Comparison of ENCODE assay signal across 20 mouse cellular contexts in genomic region chr5:96635146-96635862, GRCm38 (mm10).
DNase-seq lines count a peak whose midpoint lies in the region; ATAC-seq lines count a peak whose summit lies in the region.
"Had no signal": no experiment of that assay in that cellular context is flagged by ENCODE, and none has a peak within 500 bp of the region (broad histone marks: within the 10 kb centered on the region; RNA-seq: fewer than 3 reads in every experiment).

No protein-coding gene starts in this region.

- H3K4me2 ChIP-seq in heart, embryonic 12.5 days: no peak overlapping the region
- no peak overlapping the region for H3K4me2 ChIP-seq in midbrain, embryonic 13.5 days (replicated peaks)
- no peak overlapping the region for H3K4me2 ChIP-seq in midbrain, embryonic 14.5 days (ENCODE audit: low read length)
- H3K4me2 ChIP-seq in forebrain, embryonic 15.5 days (replicated peaks): no peak overlapping the region
- H3K4me2 ChIP-seq in neural tube, embryonic 14.5 days (ENCODE audit: low read depth, low read length): no peak overlapping the region
- no peak overlapping the region for H3K4me2 ChIP-seq in intestine, embryonic 16.5 days (ENCODE audit: low read depth, low read length)
- H3K4me2 ChIP-seq: embryonic facial prominence, embryonic 12.5 days; limb, embryonic 12.5 days; liver, embryonic 11.5 days; neural tube, embryonic 12.5 days; stomach, embryonic 15.5 days had no signal

- no peaks in the 10 kb centered on the region for H3K9me3 ChIP-seq in heart, embryonic 12.5 days (replicated peaks)
- no peaks in the 10 kb centered on the region for H3K9me3 ChIP-seq in midbrain, embryonic 13.5 days
- no peaks in the 10 kb centered on the region for H3K9me3 ChIP-seq in midbrain, embryonic 14.5 days (ENCODE audit: control insufficient read depth, low read length)
- no peaks in the 10 kb centered on the region for H3K9me3 ChIP-seq in forebrain, embryonic 15.5 days
- H3K9me3 ChIP-seq in neural tube, embryonic 14.5 days (ENCODE audit: control insufficient read depth, low read length): no peaks in the 10 kb centered on the region
- no peaks in the 10 kb centered on the region for H3K9me3 ChIP-seq in intestine, embryonic 16.5 days (ENCODE audit: control insufficient read depth, low read length)
- H3K9me3 ChIP-seq: embryonic facial prominence, embryonic 12.5 days; heart, embryonic 10.5 days; limb, embryonic 12.5 days; megakaryocyte, embryonic 14.5 days; neural tube, embryonic 12.5 days; stomach, embryonic 15.5 days had no signal

- peaks cover 4% of the 10 kb centered on the region for H3K4me1 ChIP-seq in heart, embryonic 12.5 days (replicated peaks)
- no peaks in the 10 kb centered on the region for H3K4me1 ChIP-seq in midbrain, embryonic 13.5 days (replicated peaks)
- H3K4me1 ChIP-seq in midbrain, embryonic 14.5 days (ENCODE audit: control insufficient read depth, insufficient read depth, low read length): no peaks in the 10 kb centered on the region; the same call in 1 of the 2 replicates
- no peaks in the 10 kb centered on the region for H3K4me1 ChIP-seq in forebrain, embryonic 15.5 days
- H3K4me1 ChIP-seq in neural tube, embryonic 14.5 days (ENCODE audit: control insufficient read depth, insufficient read depth, low read length): 0 out of 2 replicates have a peak, but pooled peaks cover 3% of the 10 kb centered on the region
- H3K4me1 ChIP-seq in intestine, embryonic 16.5 days (ENCODE audit: control insufficient read depth, insufficient read depth, low read length): no peaks in the 10 kb centered on the region
- H3K4me1 ChIP-seq: embryonic facial prominence, embryonic 12.5 days; limb, embryonic 12.5 days; megakaryocyte, embryonic 14.5 days; neural tube, embryonic 12.5 days; stomach, embryonic 15.5 days had no signal

- no peak overlapping the region for H3K27ac ChIP-seq in heart, embryonic 12.5 days (ENCODE audit: poor library complexity, severe bottlenecking)
- H3K27ac ChIP-seq in midbrain, embryonic 13.5 days: no peak overlapping the region
- no peak overlapping the region for H3K27ac ChIP-seq in midbrain, embryonic 14.5 days (replicated peaks; ENCODE audit: low read depth, low read length)
- H3K27ac ChIP-seq in forebrain, embryonic 15.5 days (replicated peaks): no peak overlapping the region
- no peak overlapping the region for H3K27ac ChIP-seq in neural tube, embryonic 14.5 days (ENCODE audit: low read depth, low read length)
- no peak overlapping the region for H3K27ac ChIP-seq in intestine, embryonic 16.5 days (ENCODE audit: low read length)
- H3K27ac ChIP-seq: embryonic facial prominence, embryonic 12.5 days; gastrocnemius, adult 2 months; heart, embryonic 10.5 days; limb, embryonic 12.5 days; neural tube, embryonic 12.5 days; stomach, embryonic 15.5 days had no signal

- DNase-seq in heart, adult 11 months: peak; percentile 36
- DNase-seq in midbrain, embryonic 14.5 days: no peak
- DNase-seq: kidney, postnatal 25 days; liver, postnatal 0 days; right cerebral cortex, adult 18-20 months; thymus, postnatal 25 days had no signal

- no peak overlapping the region for H3K9ac ChIP-seq in heart, embryonic 12.5 days
- no peak overlapping the region for H3K9ac ChIP-seq in midbrain, embryonic 13.5 days (replicated peaks)
- no peak overlapping the region for H3K9ac ChIP-seq in midbrain, embryonic 14.5 days (replicated peaks; ENCODE audit: low read length)
- H3K9ac ChIP-seq in forebrain, embryonic 15.5 days (replicated peaks): no peak overlapping the region
- no peak overlapping the region for H3K9ac ChIP-seq in neural tube, embryonic 14.5 days (replicated peaks; ENCODE audit: low read depth, low read length)
- no peak overlapping the region for H3K9ac ChIP-seq in intestine, embryonic 16.5 days (ENCODE audit: low read depth, low read length)
- H3K9ac ChIP-seq: embryonic facial prominence, embryonic 12.5 days; limb, embryonic 12.5 days; liver, postnatal 0 days; neural tube, embryonic 12.5 days; stomach, embryonic 15.5 days had no signal

- ATAC-seq in heart, embryonic 12.5 days (ENCODE audit: insufficient number of reproducible peaks, low FRiP score): no peak
- peak; percentile 58; the same call in 1 of the 2 replicates for ATAC-seq in midbrain, embryonic 13.5 days
- ATAC-seq in midbrain, embryonic 14.5 days (ENCODE audit: low FRiP score, low TSS enrichment): no peak; the same call in 1 of the 2 replicates
- peak; percentile 41; the same call in 1 of the 2 replicates for ATAC-seq in forebrain, embryonic 15.5 days (replicated peaks)
- ATAC-seq in neural tube, embryonic 14.5 days (ENCODE audit: low read depth): peak; percentile 60
- ATAC-seq in intestine, embryonic 16.5 days: no peak
- ATAC-seq: intestine, postnatal 0 days; liver, postnatal 0 days had no signal

- WGBS in heart, embryonic 12.5 days: 79% methylated on average over 17 of the region's 17 CpGs
- 62% methylated on average over 17 of the region's 17 CpGs for WGBS in midbrain, embryonic 13.5 days
- 73% methylated on average over 17 of the region's 17 CpGs for WGBS in midbrain, embryonic 14.5 days
- 43% methylated on average over 17 of the region's 17 CpGs for WGBS in forebrain, embryonic 15.5 days
- 41% methylated on average over 17 of the region's 17 CpGs for WGBS in neural tube, embryonic 14.5 days
- 73% methylated on average over 17 of the region's 17 CpGs for WGBS in intestine, embryonic 16.5 days

- no peaks in the 10 kb centered on the region for H3K27me3 ChIP-seq in heart, embryonic 12.5 days (replicated peaks)
- H3K27me3 ChIP-seq in midbrain, embryonic 13.5 days: no peaks in the 10 kb centered on the region
- H3K27me3 ChIP-seq in midbrain, embryonic 14.5 days (ENCODE audit: control insufficient read depth, insufficient read depth, low read length): no peaks in the 10 kb centered on the region
- H3K27me3 ChIP-seq in forebrain, embryonic 15.5 days: no peaks in the 10 kb centered on the region
- no peaks in the 10 kb centered on the region for H3K27me3 ChIP-seq in neural tube, embryonic 14.5 days (ENCODE audit: control insufficient read depth, insufficient read depth, low read length)
- H3K27me3 ChIP-seq in intestine, embryonic 16.5 days (replicated peaks; ENCODE audit: control insufficient read depth, insufficient read depth, low read length): no peaks in the 10 kb centered on the region
- H3K27me3 ChIP-seq: embryonic facial prominence, embryonic 12.5 days; limb, embryonic 12.5 days; megakaryocyte, embryonic 14.5 days; neural tube, embryonic 12.5 days; stomach, embryonic 15.5 days had no signal

- no peak overlapping the region for H3K4me3 ChIP-seq in heart, embryonic 12.5 days
- no peak overlapping the region for H3K4me3 ChIP-seq in midbrain, embryonic 13.5 days (replicated peaks)
- no peak overlapping the region for H3K4me3 ChIP-seq in midbrain, embryonic 14.5 days (replicated peaks; ENCODE audit: low read depth, low read length)
- no peak overlapping the region for H3K4me3 ChIP-seq in forebrain, embryonic 15.5 days
- H3K4me3 ChIP-seq in neural tube, embryonic 14.5 days (ENCODE audit: low read depth, low read length): no peak overlapping the region
- H3K4me3 ChIP-seq in intestine, embryonic 16.5 days (ENCODE audit: low read length): no peak overlapping the region
- H3K4me3 ChIP-seq: embryonic facial prominence, embryonic 12.5 days; gastrocnemius, adult 2 months; heart, embryonic 10.5 days; limb, embryonic 12.5 days; megakaryocyte, embryonic 14.5 days; neural tube, embryonic 12.5 days; stomach, embryonic 15.5 days had no signal

- H3K36me3 ChIP-seq in heart, embryonic 12.5 days: 0 out of 2 replicates have a peak, but pooled peaks cover 6% of the 10 kb centered on the region
- no peaks in the 10 kb centered on the region for H3K36me3 ChIP-seq in midbrain, embryonic 13.5 days
- no peaks in the 10 kb centered on the region for H3K36me3 ChIP-seq in midbrain, embryonic 14.5 days (ENCODE audit: control insufficient read depth, insufficient read depth, low read length)
- no peaks in the 10 kb centered on the region for H3K36me3 ChIP-seq in forebrain, embryonic 15.5 days
- H3K36me3 ChIP-seq in neural tube, embryonic 14.5 days (ENCODE audit: control insufficient read depth, insufficient read depth, low read length): no peaks in the 10 kb centered on the region
- H3K36me3 ChIP-seq in intestine, embryonic 16.5 days (ENCODE audit: control insufficient read depth, insufficient read depth, low read length): no peaks in the 10 kb centered on the region
- H3K36me3 ChIP-seq: embryonic facial prominence, embryonic 12.5 days; limb, embryonic 12.5 days; neural tube, embryonic 12.5 days; stomach, embryonic 15.5 days had no signal

Comparison
In these comparisons a context has a peak if more than half of its experiments do, and no peak if none do; other contexts are left out.
1. ATAC-seq: peak in midbrain, embryonic 13.5 days (single experiment), forebrain, embryonic 15.5 days (single experiment) and neural tube, embryonic 14.5 days (single experiment); none in heart, embryonic 12.5 days (single experiment), midbrain, embryonic 14.5 days (single experiment) and intestine, embryonic 16.5 days (single experiment).